Mouse (Mus musculus) spleen, postnatal 4 days (tissue): ENCODE measurements around the gene Ogfod1.

Source experiments
- DNase-seq, 2 experiments: peaks; one replicate each; pipeline ENCODE4 v3.0.0; 2022; ENCODE audit warnings: low spot score in 2 of 2

The Ogfod1 gene

DNA sequence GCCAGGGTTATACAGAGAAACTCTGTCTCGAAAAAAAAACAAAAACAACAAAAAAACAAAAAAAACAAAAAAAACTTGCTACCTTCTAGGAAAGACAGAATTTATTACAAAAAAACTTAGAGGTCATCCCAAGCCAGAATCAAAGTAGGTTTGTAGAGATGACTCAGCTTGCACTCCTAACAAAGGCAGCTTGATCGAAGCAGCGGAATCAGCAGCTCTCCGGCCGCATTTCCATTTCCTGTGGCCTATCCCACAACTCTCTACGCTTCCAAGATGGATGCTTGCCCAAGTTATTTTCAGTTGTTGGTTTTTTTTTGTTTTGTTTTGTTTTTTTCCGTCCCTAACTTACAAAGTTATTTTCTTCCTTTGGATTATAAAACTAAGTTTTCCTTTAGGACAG, 31.8 kb downstream of the Ogfod1 start:
- no peak for DNase-seq

DNA sequence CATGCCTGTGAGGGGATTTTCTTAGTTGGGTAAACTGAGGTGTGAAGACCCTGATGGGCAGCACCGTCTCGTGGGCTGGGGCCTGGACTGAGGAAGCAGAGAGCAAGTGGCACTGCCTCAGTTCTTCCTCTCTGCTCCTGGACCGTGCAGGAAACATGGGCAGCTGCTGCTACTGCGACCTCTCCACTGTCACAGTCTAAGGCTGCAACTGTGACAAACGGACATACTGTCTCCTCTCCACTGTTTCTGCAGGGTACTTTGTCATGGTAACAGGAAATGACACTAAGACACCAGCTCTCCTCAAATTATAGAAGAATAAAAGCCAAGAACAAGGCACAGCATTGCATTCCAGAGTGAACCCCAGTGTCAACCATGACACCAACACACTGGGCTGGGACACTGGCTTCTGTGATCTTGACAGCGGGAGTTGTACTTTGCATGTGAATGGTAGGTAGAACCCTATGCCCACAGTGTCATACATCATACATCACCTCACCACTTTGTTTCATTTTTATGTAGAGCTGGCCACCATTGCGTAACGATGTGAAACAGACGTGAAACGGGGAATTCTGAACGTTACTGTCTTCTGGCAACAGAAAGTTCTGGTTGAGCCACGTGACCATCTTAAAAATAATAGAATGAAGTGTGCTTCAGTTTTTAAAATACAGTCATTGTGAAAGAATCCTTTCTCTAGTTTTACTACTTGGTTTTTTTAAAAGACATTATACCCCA, 39.6 kb downstream of the Ogfod1 start:
- DNase-seq: no peak

DNA sequence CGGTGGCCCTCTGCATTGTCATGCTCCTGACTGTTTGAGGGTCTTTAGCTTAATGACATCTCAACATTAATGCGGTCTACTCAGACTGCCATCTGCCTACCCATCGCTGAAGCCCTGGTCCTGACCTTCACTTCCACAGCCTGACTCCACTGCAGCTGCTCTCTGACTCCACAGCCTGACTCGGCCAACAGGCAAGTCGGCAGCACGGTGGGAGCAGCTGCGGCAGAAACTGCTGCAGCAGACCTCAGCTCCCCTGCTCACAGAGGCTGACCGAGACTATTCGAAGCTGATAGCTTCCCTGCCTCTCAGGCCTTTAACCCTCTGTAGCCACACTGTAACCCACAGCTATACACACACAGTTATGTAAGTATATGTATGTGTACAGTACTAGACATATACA, 51.0 kb downstream of the Ogfod1 start:
- DNase-seq: no peak

DNA sequence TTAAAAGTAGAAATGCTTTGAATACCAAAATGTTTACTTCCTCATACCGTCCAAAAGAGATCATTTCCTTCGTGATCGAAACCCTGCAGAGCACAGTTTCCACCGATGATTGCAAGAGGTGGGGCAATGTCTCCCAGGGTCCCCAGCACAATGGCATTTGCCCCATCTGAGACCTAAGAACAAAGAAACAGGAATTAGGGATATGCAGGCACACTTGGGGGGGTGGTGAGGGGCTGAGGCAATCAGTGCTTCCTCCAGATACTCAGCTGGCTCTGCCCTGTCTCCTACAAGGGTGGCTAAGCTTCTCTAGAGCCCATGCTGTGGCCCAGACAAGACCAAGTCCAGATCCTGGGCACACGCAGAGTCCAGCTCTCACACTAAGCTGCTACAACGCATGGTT, 52.7 kb downstream of the Ogfod1 start:
- DNase-seq: no peak

DNA sequence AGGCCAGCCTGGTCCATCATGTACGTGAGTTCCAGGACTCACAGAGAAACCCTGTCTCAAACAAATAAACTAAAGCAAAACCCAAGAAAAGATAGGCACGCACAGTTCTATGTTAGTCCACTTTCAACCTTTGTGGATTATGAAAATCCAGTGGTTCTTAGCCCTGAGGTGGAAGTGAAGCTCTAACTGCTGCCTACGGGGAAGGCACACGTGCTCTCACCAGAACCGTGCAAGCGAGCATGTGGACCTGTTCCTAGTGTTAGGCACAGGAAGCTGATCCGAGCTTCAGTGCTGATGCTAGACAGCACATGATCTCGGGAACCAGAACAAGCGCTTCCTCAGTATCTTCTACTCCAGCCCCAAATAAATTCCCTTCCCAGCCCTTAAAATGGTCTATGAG, 55.9 kb downstream of the Ogfod1 start:
- DNase-seq: no peak

DNA sequence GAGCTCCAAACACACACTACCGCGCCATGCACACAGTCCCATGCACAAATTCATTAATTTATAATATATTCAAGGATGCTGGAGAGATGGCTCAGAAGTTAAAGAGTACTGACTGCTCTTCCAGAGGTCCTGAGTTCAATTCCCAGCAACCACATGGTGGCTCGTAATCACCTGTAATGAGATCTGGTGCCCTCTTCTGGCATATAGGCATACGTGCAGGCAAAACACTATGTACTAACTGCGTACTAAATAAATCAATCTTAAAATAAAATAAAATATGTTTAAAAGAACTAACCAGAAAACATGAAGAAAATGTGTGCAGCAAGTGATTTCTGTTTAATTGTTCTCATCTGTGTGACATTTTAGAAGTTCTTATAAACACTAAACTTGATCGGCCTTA, 57.3 kb downstream of the Ogfod1 start:
- DNase-seq: no peak

DNA sequence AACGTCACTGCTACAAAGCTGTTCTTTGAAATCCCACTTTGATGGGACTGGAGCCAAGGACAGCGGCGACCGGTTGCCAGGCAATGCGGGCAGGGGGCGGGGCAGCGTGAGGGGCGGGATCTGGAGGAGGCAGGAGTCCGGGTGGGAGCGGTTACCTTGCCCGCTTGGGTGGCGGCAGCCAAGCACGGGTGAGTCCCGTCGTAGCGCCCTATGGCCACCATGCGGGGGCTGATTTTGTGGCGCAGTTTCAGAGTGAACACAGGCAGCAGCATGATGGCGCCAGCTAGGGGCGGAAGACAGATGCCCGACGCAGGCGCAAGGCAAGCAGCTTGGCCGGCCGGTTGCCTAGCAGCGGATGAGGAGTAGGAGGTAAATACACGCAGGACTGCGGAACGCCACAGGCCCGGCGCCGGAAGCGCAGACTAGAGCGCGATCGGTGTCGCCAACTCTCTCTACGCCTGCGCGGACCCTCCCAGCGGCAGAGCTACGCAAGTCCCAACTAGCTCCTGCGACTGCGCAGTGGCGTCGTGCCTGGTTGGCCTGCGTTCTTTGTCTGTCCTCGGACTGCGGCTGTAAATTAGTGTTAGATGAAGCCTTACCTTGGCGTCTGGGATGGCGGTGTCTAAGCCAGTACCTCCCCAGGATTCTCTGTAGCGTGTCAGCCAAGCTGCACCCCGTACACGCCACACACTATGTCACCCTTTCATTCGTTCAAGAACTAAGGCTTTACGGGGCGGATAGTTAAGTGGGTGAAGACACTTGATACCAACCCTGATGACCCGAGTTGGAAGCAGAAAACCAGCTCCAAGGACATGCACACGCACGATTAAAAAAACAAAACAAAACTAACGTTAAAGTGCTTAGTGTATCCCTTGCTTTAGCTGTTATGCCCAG, 61.3 kb downstream of the Ogfod1 start, which contains the start of gene Bbs2:
TSS of gene Bbs2 (minus strand) at position 848 of the 894 bp plus-strand sequence.
- DNase-seq: peak; percentile 97 to 99

DNA sequence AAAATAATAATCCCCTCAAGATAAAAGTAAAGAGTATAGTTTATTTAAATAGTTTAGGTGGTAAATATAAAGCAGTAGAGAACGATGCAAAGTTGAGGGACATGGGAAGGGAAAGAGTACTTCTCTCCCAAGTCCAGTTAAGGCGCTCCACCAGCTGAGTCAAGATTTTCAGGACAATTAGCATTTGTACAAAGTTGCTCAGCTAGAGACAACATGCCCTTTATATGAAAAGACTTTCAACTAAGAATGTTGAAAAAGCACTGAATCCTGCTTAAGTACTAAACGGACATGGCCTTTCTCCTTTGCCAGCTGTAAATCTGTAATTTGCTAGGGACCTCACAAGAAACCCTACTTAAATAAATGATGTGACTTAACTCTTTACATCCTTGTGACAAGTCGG, 62.0 kb downstream of the Ogfod1 start:
- no peak for DNase-seq

DNA sequence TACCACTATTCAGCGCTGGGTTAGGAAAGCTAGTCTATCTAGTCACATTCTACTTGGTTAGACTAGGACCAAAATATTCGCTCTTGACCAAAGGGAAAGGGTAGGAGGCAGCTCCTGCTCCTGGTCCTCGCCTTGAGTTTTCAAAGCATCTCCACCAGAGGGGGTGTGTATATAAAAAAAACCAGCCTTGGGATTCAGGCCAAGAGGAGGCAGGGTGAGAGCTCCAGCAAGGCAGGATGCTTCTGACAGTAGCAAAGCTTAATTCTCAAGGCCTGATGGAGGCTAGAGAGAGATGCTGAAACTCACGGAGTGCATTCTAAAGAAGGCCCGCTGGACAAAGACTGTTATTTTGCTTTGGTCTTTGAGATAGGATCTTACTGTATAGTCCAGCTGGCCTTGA, 67.1 kb downstream of the Ogfod1 start:
- DNase-seq: no peak

DNA sequence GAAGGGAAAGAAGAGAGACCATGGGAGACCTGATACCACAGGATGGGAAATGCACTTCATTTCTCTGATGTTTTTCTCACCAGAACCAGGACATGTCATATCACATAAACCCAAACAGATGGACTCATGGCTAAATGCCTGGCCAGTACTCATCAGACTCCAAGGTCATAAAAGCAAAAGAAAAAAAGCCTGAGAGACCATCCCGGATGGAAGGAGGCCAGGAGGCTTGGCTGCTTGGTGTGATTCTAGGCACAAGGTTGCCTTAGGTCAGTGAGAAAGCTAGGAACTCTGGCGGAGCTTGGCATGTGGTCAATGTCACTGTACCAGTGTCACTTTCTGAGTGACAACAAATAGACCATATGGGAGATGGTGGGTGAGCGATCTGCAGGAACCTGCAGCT, 70.9 kb downstream of the Ogfod1 start:
- no peak for DNase-seq

DNA sequence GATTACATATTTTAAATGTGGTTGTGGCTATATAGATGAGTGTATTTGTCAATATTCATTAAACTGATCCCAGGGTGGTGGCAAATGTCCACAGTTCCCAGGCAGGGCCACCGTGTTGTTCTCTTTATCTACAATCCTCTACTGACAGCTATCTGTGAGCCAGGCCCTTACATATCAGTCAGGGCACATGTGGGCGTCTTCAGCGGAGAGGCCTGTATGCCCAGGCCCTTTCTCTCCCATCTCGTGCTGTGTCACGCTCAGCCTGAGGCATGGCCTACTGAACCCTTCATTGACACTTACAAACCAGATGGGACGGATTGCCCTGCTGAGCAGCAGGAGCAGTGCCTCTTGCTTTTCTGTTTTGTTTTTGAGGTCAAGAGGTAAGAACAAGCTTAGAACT, 72.4 kb downstream of the Ogfod1 start:
- peak; percentile 36 to 64 for DNase-seq

DNA sequence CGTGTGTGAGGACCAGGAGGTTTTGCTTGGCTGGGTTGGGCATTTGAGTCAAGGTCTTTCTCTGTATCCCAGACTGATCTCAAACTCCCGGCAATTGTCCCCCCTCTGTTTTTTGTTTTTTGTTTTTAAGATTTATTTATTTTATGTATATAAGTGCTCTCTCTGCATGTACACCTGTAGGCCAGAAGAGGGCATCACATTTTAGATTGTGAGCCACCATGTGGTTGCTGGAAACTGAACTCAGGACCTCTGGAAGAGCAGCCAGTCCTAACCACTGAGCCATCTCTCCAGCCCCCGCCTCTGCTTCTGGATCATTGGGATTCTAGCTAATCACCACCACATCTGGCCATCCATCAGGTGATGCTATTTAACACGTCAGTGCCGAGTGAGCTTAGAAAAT, 72.8 kb downstream of the Ogfod1 start:
- DNase-seq: no peak

DNA sequence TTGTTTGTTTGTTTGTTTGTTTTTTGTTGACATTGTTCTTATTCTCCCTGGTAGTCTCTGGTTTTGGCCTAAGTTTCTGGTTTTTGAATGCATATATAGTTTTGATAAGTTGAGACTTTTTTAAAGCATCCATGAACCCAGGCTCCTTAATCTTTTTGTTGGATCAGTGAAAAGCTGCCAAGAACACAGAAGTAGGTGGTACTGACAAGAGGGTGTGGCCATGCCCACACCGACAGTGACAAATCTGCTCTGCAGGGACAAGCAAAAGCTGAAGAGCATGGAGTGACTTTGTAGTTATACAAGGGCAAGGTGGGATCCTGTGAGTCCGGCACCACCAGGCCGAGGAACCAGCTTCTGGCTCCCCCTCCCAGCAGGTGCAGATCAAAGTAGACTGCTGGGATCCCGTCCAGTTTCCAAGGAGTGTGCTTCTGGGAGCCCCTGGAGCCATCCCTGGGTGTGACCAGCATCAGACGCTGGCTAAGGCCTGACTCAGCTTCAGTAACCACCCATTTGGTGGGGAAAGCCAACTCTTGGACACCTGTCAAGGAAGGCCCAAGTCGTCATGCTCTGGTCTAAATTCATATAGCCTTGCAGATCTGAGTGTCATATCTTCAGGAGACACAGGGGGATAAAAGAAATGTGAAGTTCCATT, 73.7 kb downstream of the Ogfod1 start:
- no peak for DNase-seq

DNA sequence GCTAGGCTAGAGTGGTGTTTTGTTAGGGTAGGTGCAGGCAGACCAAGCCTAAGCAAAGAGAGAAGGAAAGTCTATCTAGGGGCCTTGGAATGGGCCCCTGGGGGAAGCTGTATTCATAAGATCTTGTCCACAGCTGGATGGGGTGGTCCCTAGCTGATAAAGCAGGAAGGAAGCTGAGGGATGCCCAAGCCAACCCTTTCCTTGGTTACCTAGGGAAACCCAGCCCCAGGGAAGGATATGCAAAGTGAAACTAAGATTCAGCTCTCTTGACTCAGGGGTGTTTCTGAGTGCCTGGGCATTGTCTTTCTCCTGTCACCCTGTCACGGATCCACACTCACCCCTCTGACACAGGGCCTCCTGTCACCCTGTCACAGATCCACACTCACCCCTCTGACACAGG, 76.4 kb downstream of the Ogfod1 start:
- DNase-seq: no peak

DNA sequence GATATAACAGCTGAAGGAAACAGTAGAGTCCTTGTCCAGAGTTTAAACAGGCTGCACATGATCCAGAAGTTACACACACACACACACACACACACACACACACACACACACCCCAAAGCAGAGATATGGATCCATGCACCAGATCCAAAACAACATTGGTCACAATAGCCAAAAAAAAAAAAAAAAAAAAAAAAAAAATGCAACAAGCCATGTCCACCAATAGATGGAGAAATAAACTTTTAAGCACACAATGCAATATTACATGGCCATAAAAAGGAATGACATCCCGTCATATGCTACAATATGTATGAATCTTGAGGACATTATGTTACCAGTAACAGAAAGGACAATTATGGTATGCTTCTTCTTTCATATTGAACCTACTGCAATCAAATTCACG, 77.0 kb downstream of the Ogfod1 start:
- DNase-seq: no peak
